Mouse (Mus musculus) brain, embryonic 14.5 days (tissue): ENCODE results near the gene Flnc.

Experiments
- CTCF ChIP-seq: fragments of 200-500 bp; IDR thresholded peaks from 2 replicates; pipeline ENCODE4 v1.5.1; 2012; ENCODE audit warnings: inconsistent platforms, mild to moderate bottlenecking, moderate library complexity, borderline replicate concordance; ENCODE audit not compliant: insufficient read depth, insufficient read length; ENCODE audit errors: extremely low read depth
- POLR2A ChIP-seq: fragments of 200-500 bp; IDR thresholded peaks from 2 replicates; pipeline ENCODE4 v1.6.1; 2012; ENCODE audit warnings: mild to moderate bottlenecking, inconsistent platforms, borderline replicate concordance; ENCODE audit not compliant: poor library complexity, insufficient read depth, insufficient read length, severe bottlenecking; ENCODE audit errors: extremely low read depth

DNA sequence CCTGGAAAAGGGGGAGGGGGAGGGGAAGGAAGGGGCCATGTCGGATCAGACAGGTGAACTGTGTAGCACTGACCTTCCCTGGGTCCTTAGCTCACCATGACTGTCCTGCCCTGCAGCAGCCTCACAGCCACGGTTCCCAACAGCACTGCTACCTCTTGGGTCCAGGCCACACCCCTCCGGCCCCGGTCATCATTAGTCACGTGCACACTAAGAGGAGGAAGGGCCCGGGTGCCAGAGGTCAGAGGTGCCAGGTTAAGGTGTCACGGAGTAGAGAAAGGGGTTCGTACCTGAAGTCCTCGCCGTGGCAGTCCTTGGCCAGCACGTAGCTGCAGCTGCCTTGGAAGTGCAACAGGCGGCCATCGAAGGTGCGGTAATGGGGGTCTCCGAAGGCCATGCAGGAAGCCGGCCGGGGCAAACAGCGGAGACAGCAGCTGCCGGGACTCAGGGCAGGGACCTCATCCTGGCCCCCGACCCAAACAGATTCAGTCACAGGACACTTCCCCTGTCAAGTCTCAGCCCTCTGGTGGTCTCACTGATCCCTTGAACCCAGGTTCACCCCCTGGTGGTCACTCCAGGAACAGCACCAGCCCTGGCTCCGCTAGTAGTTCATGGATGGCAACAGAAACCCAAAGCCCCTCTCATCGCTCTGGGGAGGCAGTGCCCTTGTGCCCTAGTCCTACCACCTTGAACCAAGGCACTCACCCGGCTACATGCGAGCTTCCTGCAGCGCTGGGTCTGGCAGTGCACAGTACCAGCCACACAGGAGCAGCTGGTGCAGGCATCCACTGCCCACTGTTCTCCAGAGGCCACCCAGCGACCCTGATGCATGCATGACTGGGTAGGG is 51.9 kb downstream of the Flnc start:
- TF ChIP-seq CTCF = peak; percentile 96
- TF ChIP-seq POLR2A = no peak
